Mouse (Mus musculus): Measurements from ENCODE around the gene Mrps36. TPM values are rescaled to one million over a fixed set of nuclear protein-coding genes. Genes with fewer than 3 reads are reported as not detected.
"Not testable (repeated sequence)": the region's sequence is repeated elsewhere in the genome, so short reads cannot be mapped to it uniquely, and the experiment has no call there.

The Mrps36 gene
- 46.2 and 46.4 TPM in 2 replicates for polyA plus RNA-seq (2012; rRNA removed)

DNA sequence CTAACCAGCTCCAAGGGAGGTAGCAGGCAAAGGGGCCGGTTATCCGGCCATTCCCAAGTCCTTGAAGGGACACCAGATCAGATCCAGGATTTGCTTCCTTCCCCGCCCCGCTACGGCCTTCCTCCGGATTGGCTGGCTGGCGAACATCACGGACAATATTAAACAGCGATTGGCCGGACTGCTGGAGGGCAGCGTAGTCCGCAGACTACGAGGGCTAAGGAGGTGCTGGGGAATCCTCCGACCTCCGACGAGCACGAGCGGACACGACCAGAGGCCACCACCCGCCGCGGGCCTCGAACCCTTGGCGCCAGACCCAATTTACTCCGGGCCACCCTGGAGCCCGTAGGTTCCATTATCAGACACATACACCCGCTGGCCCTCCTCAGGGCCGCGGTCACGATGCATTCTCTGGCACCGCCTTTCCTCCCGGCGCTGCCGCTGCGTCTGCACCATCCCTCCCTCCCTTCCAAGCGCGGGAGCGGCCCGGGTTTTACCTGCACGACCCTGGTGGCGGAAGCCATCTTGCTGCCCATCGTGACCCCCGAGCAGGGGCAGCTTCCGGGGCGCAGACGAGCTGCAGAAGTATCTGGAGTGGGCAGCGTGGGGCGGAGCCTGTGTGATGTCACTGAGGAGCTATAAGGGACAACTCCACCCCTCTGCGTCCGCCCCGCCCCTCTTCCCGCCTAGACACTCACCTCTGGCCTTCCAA lies at the start of gene Mrps36:
Mrps36 (minus strand) TSS at position 624 of the 709 bp plus-strand sequence.
- H3K4me1 ChIP-seq (replicated peaks; ENCODE audit: control insufficient read depth, insufficient read depth, low read length), result peaks cover 6% of the 10 kb centered on the region; the same call in 1 of the 2 replicates
- WGBS, result under 1% methylated on average over 52 of the region's 52 CpGs
- peak within 1 kb of the TSS; percentile 71 for H3K4me3 ChIP-seq (ENCODE audit: control insufficient read depth, insufficient read depth, low read length)
- DNase-seq, result peak; percentile 95
- no peak within 1 kb of the TSS for H3K27ac ChIP-seq (ENCODE audit: control insufficient read depth, insufficient read depth, low read length)
- peak; percentile 53; the same call in 1 of the 2 replicates for TF ChIP-seq CTCF (IDR thresholded peaks at IDR 0.05; ENCODE audit: borderline replicate concordance, control insufficient read depth, extremely low read depth, insufficient read depth, low read length, poor library complexity)
- TF ChIP-seq POLR2A (IDR thresholded peaks at IDR 0.05; ENCODE audit: control insufficient read depth, extremely low read depth, insufficient read depth, low read length, poor library complexity), result peak; percentile 44; the same call in 1 of the 2 replicates
- 0 out of 2 replicates have a peak, but pooled peaks cover under 1% of the 10 kb centered on the region for H3K36me3 ChIP-seq (ENCODE audit: control insufficient read depth, insufficient read depth, low read length)
- H3K27me3 ChIP-seq (ENCODE audit: control insufficient read depth, insufficient read depth, low read length), result no peaks in the 10 kb centered on the region

DNA sequence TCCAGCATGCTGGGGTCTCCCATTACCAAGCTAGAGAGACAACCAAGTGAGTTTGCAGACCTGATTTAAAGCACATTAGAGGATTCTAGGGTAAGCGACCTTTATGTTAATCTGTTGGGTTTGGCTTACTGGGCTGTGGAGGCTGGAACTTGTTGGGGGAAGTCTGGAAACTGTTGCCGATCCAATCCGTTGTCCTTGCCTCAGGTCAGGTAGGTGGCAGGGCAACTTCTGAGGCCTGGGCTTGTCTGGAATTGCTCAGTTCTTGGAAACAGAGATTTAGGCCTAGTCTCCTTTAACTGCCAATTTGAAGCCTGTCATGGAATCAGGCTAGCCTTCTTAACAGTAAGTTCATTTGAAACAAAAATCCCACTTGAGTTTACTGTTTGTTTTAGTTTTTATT lies 44.6 kb upstream of the Mrps36 start:
- 93% methylated on average over 3 of the region's 3 CpGs for WGBS
- TF ChIP-seq CTCF (IDR thresholded peaks at IDR 0.05; ENCODE audit: borderline replicate concordance, control insufficient read depth, extremely low read depth, insufficient read depth, low read length, poor library complexity), result no peak
- no peak for TF ChIP-seq POLR2A (IDR thresholded peaks at IDR 0.05; ENCODE audit: control insufficient read depth, extremely low read depth, insufficient read depth, low read length, poor library complexity)

DNA sequence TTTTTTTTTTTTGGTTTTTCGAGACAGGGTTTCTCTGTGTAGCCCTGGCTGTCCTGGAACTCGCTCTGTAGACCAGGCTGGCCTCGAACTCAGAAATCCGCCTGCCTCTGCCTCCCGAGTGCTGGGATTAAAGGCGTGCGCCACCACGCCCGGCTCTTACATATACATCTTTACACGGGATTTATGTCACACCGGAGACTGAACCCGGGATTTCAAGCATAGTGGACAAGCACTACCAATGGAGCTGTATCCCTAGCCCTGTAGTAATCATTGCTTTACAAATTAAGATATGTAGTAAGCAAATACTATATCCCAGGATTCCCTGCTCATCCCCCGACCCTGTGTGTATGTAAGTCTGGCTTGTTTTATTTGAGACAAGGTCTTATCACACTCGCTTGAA lies 43.6 kb upstream of the Mrps36 start:
- not testable (repeated sequence) for H3K4me3 ChIP-seq (ENCODE audit: control insufficient read depth, insufficient read depth, low read length); H3K27me3 ChIP-seq (ENCODE audit: control insufficient read depth, insufficient read depth, low read length); DNase-seq; H3K27ac ChIP-seq (ENCODE audit: control insufficient read depth, insufficient read depth, low read length); H3K36me3 ChIP-seq (ENCODE audit: control insufficient read depth, insufficient read depth, low read length)
- WGBS, result 95% methylated on average over 12 of the region's 14 CpGs
- peaks cover 12% of the 10 kb centered on the region for H3K4me1 ChIP-seq (replicated peaks; ENCODE audit: control insufficient read depth, insufficient read depth, low read length)

More for the DNA sequence above, 44.6 kb upstream of the Mrps36 start:
- Histone ChIP-seq H3K36me3 (ENCODE audit: control insufficient read depth, insufficient read depth, low read length) (no peaks in the 10 kb centered on the region), H3K27ac (ENCODE audit: control insufficient read depth, insufficient read depth, low read length) (no peak overlapping the region), H3K27me3 (ENCODE audit: control insufficient read depth, insufficient read depth, low read length) (no peaks in the 10 kb centered on the region), H3K4me3 (ENCODE audit: control insufficient read depth, insufficient read depth, low read length) (no peak overlapping the region), H3K4me1 (replicated peaks; ENCODE audit: control insufficient read depth, insufficient read depth, low read length) (peaks cover 12% of the 10 kb centered on the region)
- no peak for DNase-seq

DNA sequence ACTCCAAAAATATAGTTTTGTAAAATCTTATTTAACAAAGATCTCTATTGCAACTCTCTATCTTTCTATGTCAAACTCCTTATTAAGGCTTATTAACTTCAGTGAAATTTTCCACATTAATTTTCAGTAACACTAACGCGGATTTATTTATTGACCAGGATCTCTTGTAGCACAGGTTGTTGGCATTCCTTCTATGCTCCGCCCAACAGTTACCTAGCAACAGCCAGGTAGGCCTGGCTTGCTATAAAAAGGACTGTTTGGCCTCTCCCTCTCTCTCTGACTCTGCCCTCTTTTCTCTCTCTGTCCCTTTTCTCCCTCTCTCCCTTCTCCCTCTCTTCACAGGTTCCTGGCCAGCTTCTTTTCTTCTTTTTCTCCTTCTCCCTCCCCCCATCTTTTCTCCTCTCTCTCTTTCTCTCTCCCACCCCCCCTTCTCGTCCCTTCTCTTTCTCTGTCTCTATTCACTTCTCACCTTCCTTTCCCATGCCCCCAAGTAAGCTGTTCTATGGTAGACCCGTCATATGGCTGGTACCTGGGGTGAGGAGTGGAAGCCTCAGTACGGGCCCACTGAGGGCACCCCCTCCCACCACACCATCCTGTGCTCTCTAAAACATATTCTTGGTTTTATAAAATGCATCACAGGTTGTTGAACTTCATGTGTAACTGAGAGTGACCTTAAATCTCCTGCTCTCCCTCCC lies 43.0 kb upstream of the Mrps36 start:
- Histone ChIP-seq H3K27ac (ENCODE audit: control insufficient read depth, insufficient read depth, low read length) (no peak overlapping the region), H3K36me3 (ENCODE audit: control insufficient read depth, insufficient read depth, low read length) (no peaks in the 10 kb centered on the region; the same call in 1 of the 2 replicates), H3K4me3 (ENCODE audit: control insufficient read depth, insufficient read depth, low read length) (no peak overlapping the region), H3K27me3 (ENCODE audit: control insufficient read depth, insufficient read depth, low read length) (no peaks in the 10 kb centered on the region), H3K4me1 (replicated peaks; ENCODE audit: control insufficient read depth, insufficient read depth, low read length) (peaks cover 12% of the 10 kb centered on the region)
- no peak for DNase-seq
- TF ChIP-seq POLR2A (IDR thresholded peaks at IDR 0.05; ENCODE audit: control insufficient read depth, extremely low read depth, insufficient read depth, low read length, poor library complexity), result no peak
- TF ChIP-seq CTCF (IDR thresholded peaks at IDR 0.05; ENCODE audit: borderline replicate concordance, control insufficient read depth, extremely low read depth, insufficient read depth, low read length, poor library complexity), result no peak
- 95% methylated on average over 6 of the region's 6 CpGs for WGBS

DNA sequence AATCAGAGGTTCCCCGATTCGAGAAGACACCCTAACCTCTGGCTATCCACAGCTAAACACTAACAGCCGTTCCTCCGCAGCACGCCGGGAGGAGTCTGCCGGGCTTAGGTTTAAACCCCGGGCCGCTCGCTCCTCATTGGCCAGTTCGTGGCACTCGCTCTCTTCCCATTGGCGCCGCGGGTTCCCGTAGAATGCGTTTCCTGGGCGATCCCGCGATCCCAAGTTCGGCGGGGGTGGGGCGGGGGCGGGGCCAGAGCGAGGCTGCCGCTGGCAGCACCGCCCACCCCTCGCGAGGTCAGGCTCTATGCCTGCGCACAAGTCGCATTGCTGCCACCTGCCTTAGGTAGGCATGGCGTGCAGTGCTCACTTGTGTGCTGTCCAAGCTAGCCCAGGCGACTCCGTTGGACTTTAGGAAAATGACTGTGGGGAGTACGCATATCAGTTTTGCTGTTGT lies 42.0 kb upstream of the Mrps36 start, which contains the start of gene Ccnb1:
Ccnb1 (minus strand) TSS at position 157 of the 454 bp plus-strand sequence.
- H3K4me1 ChIP-seq (replicated peaks; ENCODE audit: control insufficient read depth, insufficient read depth, low read length), result peaks cover 12% of the 10 kb centered on the region
- under 1% methylated on average over 35 of the region's 35 CpGs for WGBS
- DNase-seq, result peak; percentile 89
- peak within 1 kb of the TSS; percentile 65 for H3K4me3 ChIP-seq (ENCODE audit: control insufficient read depth, insufficient read depth, low read length)
- H3K27ac ChIP-seq (ENCODE audit: control insufficient read depth, insufficient read depth, low read length), result no peak within 1 kb of the TSS
- no peaks in the 10 kb centered on the region for H3K27me3 ChIP-seq (ENCODE audit: control insufficient read depth, insufficient read depth, low read length)
- TF ChIP-seq CTCF (IDR thresholded peaks at IDR 0.05; ENCODE audit: borderline replicate concordance, control insufficient read depth, extremely low read depth, insufficient read depth, low read length, poor library complexity) (no peak), POLR2A (IDR thresholded peaks at IDR 0.05; ENCODE audit: control insufficient read depth, extremely low read depth, insufficient read depth, low read length, poor library complexity) (no peak)
- peaks cover 4% of the 10 kb centered on the region; the same call in 1 of the 2 replicates for H3K36me3 ChIP-seq (ENCODE audit: control insufficient read depth, insufficient read depth, low read length)

DNA sequence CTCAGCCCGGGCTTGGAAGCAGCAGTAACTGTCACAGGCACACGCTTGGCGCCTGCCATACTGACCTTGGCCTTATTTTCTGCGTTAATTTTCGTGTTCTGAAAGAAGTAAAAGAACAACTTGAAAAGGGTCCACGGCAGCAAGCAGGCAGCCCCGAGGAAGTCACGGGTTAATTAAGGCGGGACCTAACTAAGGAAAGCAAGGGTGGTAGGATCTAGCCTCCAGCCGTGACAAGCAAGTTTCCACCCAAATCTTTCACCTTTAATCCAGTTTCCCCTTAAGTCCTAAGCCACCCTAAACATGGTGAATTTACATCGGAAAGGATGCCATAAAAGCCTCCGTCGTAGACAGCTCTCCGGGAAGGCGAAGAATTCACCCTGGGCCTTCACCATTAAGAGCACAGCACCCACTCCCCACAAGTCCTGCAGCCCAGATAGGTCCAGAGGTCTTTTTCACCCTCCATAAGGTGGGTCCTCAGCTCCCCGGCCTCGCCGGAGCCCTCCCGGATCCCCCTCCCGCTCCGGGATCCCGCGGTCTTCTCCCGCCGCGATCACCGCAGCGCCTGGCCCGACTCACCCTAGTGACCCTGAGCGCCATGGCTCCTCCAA lies 41.5 kb upstream of the Mrps36 start:
- H3K4me1 ChIP-seq (replicated peaks; ENCODE audit: control insufficient read depth, insufficient read depth, low read length), result peaks cover 12% of the 10 kb centered on the region
- TF ChIP-seq POLR2A (IDR thresholded peaks at IDR 0.05; ENCODE audit: control insufficient read depth, extremely low read depth, insufficient read depth, low read length, poor library complexity), result no peak
- TF ChIP-seq CTCF (IDR thresholded peaks at IDR 0.05; ENCODE audit: borderline replicate concordance, control insufficient read depth, extremely low read depth, insufficient read depth, low read length, poor library complexity), result no peak
- H3K27ac ChIP-seq (ENCODE audit: control insufficient read depth, insufficient read depth, low read length), result no peak overlapping the region
- H3K36me3 ChIP-seq (ENCODE audit: control insufficient read depth, insufficient read depth, low read length), result peaks cover 4% of the 10 kb centered on the region; the same call in 1 of the 2 replicates
- peak overlapping the region; percentile 65 for H3K4me3 ChIP-seq (ENCODE audit: control insufficient read depth, insufficient read depth, low read length)
- peak; percentile 19 for DNase-seq
- 1% methylated on average over 30 of the region's 30 CpGs for WGBS
- H3K27me3 ChIP-seq (ENCODE audit: control insufficient read depth, insufficient read depth, low read length), result no peaks in the 10 kb centered on the region
